Mouse (Mus musculus): ENCODE data around the gene Enox1. TPM values are rescaled to one million over a fixed set of nuclear protein-coding genes. Genes with fewer than 3 reads are reported as not detected.

Enox1 gene
- polyA plus RNA-seq, 1 experiment from 2014 or later: 8.0 TPM

DNA sequence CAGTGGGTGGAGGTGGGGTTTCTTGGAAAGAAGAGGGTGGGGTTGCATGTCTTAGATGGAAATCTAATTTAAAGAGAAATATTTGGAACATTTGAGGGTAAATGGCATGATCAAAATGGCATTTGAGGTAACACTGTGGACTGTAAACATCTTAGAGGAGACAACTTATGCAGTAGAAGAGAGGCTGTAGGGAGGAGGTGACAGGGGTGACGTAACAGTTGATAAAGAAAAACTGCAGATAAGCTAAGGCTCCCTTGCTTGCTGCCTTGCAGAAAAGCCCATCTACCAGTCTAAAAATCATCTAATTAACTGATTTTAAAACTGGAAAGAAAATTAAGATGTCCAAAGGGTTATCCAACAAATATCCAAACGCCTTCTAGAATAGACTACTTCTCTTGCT is 123.9 kb downstream of the Enox1 start:
- WGBS: 91% methylated on average over 2 of the region's 2 CpGs
- Histone ChIP-seq H3K27ac (no peak overlapping the region), H3K4me2 (no peak overlapping the region), H3K9ac (no peak overlapping the region), H3K4me3 (replicated peaks) (no peak overlapping the region), H3K4me1 (peaks cover 8% of the 10 kb centered on the region; the same call in 1 of the 2 replicates), H3K36me3 (no peaks in the 10 kb centered on the region), H3K27me3 (no peaks in the 10 kb centered on the region), H3K9me3 (replicated peaks) (no peaks in the 10 kb centered on the region)
- ATAC-seq (replicated peaks; ENCODE audit: low FRiP score): no peak

DNA sequence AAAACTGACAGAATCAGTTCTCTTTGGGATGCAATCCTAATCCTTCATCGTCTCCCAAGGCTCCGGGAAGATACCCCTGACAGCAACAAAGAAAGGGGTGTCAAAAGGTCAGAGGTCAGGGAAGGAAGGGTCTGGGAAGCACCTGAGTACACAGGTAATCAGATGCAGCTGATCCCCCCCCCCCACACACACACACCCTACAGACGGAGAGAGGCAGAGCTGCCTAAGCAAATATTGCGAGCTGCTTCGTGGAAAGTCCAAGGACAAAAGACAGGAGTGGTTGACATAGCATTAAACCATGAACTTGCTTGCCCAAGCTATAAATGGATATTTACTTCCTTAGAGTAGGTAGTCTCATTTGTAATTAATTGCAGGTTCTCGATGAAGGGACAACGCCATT is 124.3 kb downstream of the Enox1 start:
- no peak for ATAC-seq (replicated peaks; ENCODE audit: low FRiP score)
- Histone ChIP-seq H3K27ac (no peak overlapping the region), H3K9me3 (replicated peaks) (no peaks in the 10 kb centered on the region), H3K4me2 (no peak overlapping the region), H3K4me1 (peaks cover 8% of the 10 kb centered on the region; the same call in 1 of the 2 replicates), H3K4me3 (replicated peaks) (no peak overlapping the region), H3K27me3 (no peaks in the 10 kb centered on the region), H3K36me3 (no peaks in the 10 kb centered on the region), H3K9ac (no peak overlapping the region)
- 59% methylated on average over 7 of the region's 7 CpGs for WGBS

DNA sequence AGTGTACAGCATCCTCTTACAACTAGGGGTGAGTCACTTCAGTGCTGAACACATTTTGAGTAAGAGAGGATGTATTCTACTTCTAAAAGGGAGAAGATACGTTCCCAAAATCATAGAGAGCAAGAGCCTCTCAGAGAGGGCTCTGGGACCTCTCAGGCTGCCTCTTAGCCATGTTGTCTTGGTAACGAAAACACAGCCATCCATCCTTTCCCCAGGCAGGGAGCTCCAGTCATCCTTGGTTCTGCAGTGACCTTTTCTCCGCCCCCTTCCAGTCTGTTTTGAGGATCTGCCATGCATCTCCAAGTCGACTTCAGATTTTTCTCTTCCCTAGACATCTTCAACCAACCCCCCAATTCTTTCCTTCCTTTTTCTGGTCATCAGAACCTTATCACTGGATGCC is 127.4 kb downstream of the Enox1 start:
- no peaks in the 10 kb centered on the region for H3K36me3 ChIP-seq
- H3K9ac ChIP-seq: no peak overlapping the region
- WGBS: 69% methylated on average over 4 of the region's 4 CpGs
- H3K4me3 ChIP-seq (replicated peaks): no peak overlapping the region
- no peak overlapping the region for H3K4me2 ChIP-seq
- H3K9me3 ChIP-seq (replicated peaks): no peaks in the 10 kb centered on the region
- H3K4me1 ChIP-seq: peaks cover 4% of the 10 kb centered on the region; the same call in 1 of the 2 replicates
- no peak overlapping the region for H3K27ac ChIP-seq
- ATAC-seq (replicated peaks; ENCODE audit: low FRiP score): no peak
- H3K27me3 ChIP-seq: no peaks in the 10 kb centered on the region

DNA sequence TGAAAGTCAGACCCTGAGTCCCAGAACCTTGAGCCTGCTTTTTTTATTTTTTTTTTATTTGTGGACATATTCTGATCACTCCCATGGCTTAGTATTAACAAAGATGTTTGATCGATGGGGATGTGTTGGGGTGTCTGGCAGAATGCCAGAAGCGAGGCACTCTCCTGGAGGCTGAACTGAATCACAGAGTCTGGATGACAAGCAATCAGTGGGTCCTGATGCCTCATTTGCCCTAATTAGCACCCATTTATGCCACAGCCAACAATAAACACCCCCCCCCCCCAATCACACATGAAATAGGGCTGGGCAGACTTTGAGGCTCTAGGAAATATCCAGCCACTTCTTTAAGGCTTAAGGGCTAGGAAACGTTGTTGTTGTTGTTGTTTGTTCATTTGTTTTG is 128.9 kb downstream of the Enox1 start:
- H3K9ac ChIP-seq: no peak overlapping the region
- no peaks in the 10 kb centered on the region for H3K4me1 ChIP-seq
- 87% methylated on average over 3 of the region's 3 CpGs for WGBS
- no peak for ATAC-seq (replicated peaks; ENCODE audit: low FRiP score)
- no peak overlapping the region for H3K4me3 ChIP-seq (replicated peaks)
- no peak overlapping the region for H3K4me2 ChIP-seq
- H3K36me3 ChIP-seq: no peaks in the 10 kb centered on the region
- no peak overlapping the region for H3K27ac ChIP-seq
- no peaks in the 10 kb centered on the region for H3K27me3 ChIP-seq
- H3K9me3 ChIP-seq (replicated peaks): no peaks in the 10 kb centered on the region

DNA sequence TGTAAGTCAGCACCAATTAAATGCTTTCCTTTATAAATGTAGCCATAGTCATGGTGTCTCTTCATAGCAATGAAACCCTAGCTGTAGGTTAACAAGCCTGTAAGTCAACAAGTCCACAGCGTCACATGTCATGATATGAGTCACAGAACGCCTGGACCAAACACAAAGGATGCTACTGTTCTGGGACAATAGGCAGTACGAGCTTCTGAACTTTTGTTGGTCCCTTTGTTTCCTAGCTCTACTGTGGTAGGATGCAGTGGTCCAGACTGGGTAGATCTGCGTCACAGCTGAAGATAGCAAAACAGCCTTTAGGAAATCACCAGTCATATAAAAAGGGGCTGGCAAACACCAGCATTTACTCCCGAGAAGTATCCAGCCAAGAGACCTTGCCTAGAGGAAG is 135.2 kb downstream of the Enox1 start:
- H3K4me3 ChIP-seq (replicated peaks): no peak overlapping the region
- H3K9me3 ChIP-seq (replicated peaks): no peaks in the 10 kb centered on the region
- H3K4me1 ChIP-seq: no peaks in the 10 kb centered on the region
- H3K4me2 ChIP-seq: no peak overlapping the region
- no peak overlapping the region for H3K27ac ChIP-seq
- WGBS: 88% methylated on average over 5 of the region's 5 CpGs
- ATAC-seq (replicated peaks; ENCODE audit: low FRiP score): no peak
- H3K9ac ChIP-seq: no peak overlapping the region
- H3K27me3 ChIP-seq: no peaks in the 10 kb centered on the region
- no peaks in the 10 kb centered on the region for H3K36me3 ChIP-seq

DNA sequence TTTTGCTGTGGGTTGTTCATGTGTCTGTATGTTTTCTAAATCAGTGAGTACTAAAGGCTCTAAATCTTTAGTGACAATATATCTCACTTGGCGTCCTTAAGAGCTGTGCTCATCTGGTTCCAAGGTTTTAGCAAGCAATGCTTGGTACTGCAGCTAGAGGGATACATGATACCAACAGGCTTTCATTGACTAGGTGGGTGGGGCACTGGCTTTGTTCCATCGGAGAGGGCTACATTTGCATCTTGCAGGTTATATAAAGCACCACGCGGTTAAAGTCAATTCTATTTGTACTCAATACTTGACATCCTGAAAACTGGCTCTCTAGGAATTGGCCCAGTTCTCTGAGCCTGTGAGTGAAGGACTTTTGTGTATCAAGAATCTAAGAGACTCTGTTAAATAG is 140.5 kb downstream of the Enox1 start:
- WGBS: 63% methylated on average over 4 of the region's 4 CpGs
- Histone ChIP-seq H3K4me1 (no peaks in the 10 kb centered on the region), H3K27me3 (no peaks in the 10 kb centered on the region), H3K36me3 (no peaks in the 10 kb centered on the region), H3K9me3 (replicated peaks) (no peaks in the 10 kb centered on the region), H3K27ac (no peak overlapping the region), H3K4me3 (replicated peaks) (no peak overlapping the region), H3K9ac (no peak overlapping the region), H3K4me2 (no peak overlapping the region)
- no peak for ATAC-seq (replicated peaks; ENCODE audit: low FRiP score)

DNA sequence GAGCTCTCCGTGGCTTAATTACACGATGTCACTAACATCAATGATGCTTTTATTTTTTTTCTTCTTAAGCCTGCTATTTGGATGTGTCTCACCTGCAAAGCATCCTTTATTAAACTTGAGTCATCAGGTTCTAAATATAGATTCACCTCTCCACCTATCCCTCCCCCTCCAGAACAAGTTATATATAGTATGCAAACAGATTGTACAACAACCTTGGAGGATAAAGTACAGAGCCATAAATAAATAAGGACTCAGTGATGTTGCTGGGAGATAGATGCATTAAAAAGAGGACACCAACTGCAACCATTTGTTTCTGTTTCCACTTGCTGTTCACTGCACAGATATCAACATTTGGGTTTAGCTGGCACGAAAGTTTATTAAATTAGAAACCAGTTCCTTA is 141.8 kb downstream of the Enox1 start:
- 96% methylated on average over 3 of the region's 3 CpGs for WGBS
- no peak overlapping the region for H3K27ac ChIP-seq
- no peak for ATAC-seq (replicated peaks; ENCODE audit: low FRiP score)
- H3K36me3 ChIP-seq: no peaks in the 10 kb centered on the region
- no peak overlapping the region for H3K9ac ChIP-seq
- no peak overlapping the region for H3K4me3 ChIP-seq (replicated peaks)
- H3K27me3 ChIP-seq: no peaks in the 10 kb centered on the region
- H3K4me1 ChIP-seq: no peaks in the 10 kb centered on the region
- H3K9me3 ChIP-seq (replicated peaks): no peaks in the 10 kb centered on the region
- H3K4me2 ChIP-seq: no peak overlapping the region

DNA sequence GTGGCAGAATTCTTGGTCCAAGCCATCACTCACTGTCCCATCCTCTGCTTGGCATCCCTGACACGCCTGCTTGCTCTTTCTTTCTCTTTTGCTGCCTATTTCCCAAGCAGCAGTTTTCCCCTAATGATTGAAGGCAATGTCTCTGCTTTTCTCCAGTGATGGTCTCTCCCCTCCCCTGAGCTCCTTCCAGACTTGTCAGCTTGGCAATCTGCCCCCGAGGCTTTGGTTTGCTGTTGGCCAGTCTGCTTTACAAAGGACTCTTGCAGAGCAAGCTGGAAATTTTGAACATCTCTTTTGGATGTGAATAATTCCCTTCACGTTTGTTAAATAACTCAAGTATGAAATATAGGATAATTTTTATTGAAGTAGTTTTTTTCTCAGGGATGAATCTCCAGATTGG is 153.0 kb downstream of the Enox1 start:
- H3K9ac ChIP-seq: no peak overlapping the region
- ATAC-seq (replicated peaks; ENCODE audit: low FRiP score): no peak
- 0 out of 2 replicates have a peak, but pooled peaks cover 4% of the 10 kb centered on the region for H3K4me1 ChIP-seq
- H3K4me3 ChIP-seq (replicated peaks): no peak overlapping the region
- WGBS: 71% methylated on average over 3 of the region's 3 CpGs
- H3K4me2 ChIP-seq: no peak overlapping the region
- H3K36me3 ChIP-seq: no peaks in the 10 kb centered on the region
- no peak overlapping the region for H3K27ac ChIP-seq
- no peaks in the 10 kb centered on the region for H3K9me3 ChIP-seq (replicated peaks)
- no peaks in the 10 kb centered on the region for H3K27me3 ChIP-seq

DNA sequence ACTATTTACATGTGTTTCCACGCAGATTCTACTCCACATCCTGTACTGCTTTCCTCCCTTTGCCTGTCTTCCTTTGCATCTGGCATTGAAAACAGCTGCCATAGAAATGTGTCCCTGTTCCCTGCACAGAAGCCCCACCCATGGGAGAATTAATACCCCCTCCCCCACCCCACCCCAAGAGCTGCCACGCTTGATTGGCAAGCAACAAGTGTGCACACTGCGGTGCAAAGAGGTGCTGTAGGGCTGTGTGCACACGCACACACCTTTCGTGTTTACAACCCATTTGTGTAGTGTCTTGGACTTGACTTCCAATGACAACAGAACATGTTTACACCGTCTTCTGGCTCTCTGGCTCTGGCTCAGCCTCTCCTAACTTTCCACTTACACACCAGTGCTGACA is 154.9 kb downstream of the Enox1 start:
- no peak for ATAC-seq (replicated peaks; ENCODE audit: low FRiP score)
- no peaks in the 10 kb centered on the region for H3K27me3 ChIP-seq
- H3K4me3 ChIP-seq (replicated peaks): no peak overlapping the region
- WGBS: 76% methylated on average over 6 of the region's 6 CpGs
- no peak overlapping the region for H3K9ac ChIP-seq
- H3K9me3 ChIP-seq (replicated peaks): no peaks in the 10 kb centered on the region
- no peak overlapping the region for H3K27ac ChIP-seq
- H3K4me2 ChIP-seq: no peak overlapping the region
- no peaks in the 10 kb centered on the region for H3K36me3 ChIP-seq
- H3K4me1 ChIP-seq: 0 out of 2 replicates have a peak, but pooled peaks cover 4% of the 10 kb centered on the region

DNA sequence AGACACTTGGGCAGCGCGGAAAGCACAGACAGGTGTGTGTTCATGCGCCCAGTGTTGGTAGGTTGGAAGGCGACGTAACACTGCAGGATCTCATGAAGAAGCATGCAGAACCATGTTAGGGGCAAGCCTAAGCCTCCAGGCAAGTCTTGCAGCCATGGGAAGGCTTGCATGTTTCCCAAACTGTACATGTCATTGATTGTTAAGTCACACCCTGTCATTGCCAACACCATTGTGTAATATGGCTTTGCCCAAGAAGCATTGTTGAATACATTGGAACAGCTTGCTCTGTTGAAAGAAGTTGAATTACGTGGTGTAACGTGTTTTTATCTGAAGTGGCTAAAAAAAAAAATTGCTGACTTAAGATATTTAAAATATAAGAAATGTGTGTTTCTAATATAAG is 162.8 kb downstream of the Enox1 start:
- Histone ChIP-seq H3K36me3 (no peaks in the 10 kb centered on the region), H3K9me3 (replicated peaks) (no peaks in the 10 kb centered on the region), H3K4me1 (no peaks in the 10 kb centered on the region), H3K9ac (no peak overlapping the region), H3K4me2 (no peak overlapping the region), H3K27me3 (no peaks in the 10 kb centered on the region), H3K4me3 (replicated peaks) (no peak overlapping the region), H3K27ac (no peak overlapping the region)
- no peak for ATAC-seq (replicated peaks; ENCODE audit: low FRiP score)
- WGBS: 86% methylated on average over 7 of the region's 7 CpGs

DNA sequence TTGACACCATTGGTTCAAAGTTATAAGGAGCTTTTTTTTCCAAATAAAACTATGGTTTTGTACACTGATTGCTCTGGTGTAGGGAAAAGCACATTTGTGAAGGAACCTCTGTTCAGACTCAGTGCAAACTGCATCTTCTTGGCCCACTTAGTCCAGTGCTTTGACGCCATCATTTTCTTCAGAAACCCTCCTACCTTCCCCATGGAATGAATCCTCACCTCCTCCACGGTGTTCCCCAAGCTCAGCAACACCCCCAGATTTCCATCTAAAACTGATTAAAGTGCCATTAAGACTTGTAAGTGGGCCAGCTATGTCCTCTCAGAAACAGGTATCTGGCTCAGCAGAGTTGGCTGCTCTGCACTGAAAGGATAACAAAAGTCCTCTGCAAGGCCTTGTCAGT is 167.8 kb downstream of the Enox1 start:
- H3K4me1 ChIP-seq: no peaks in the 10 kb centered on the region
- H3K36me3 ChIP-seq: no peaks in the 10 kb centered on the region
- no peaks in the 10 kb centered on the region for H3K9me3 ChIP-seq (replicated peaks)
- no peak overlapping the region for H3K4me2 ChIP-seq
- H3K9ac ChIP-seq: no peak overlapping the region
- H3K4me3 ChIP-seq (replicated peaks): no peak overlapping the region
- no peak for ATAC-seq (replicated peaks; ENCODE audit: low FRiP score)
- 87% methylated on average over 2 of the region's 2 CpGs for WGBS
- H3K27me3 ChIP-seq: no peaks in the 10 kb centered on the region
- H3K27ac ChIP-seq: no peak overlapping the region

DNA sequence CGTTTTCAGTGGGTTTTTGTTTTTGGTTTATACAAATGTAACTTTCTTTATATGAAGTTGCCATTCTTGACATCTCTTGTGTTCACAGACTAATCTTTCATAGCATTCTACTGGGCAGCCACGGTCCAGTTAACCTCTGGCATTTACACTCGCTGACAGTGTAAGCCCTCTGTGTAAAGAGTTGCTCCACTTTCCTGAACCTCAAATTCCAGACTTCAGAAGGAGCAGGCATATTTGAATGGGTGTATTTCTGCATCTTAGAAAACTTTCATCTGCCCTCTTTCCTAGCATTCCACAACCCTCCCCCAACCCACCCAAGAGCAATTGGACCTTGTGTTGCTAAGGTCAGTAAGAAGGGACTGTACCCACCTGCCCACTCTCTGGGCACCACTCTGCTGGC is 171.1 kb downstream of the Enox1 start:
- no peak for ATAC-seq (replicated peaks; ENCODE audit: low FRiP score)
- Histone ChIP-seq H3K36me3 (no peaks in the 10 kb centered on the region), H3K27me3 (no peaks in the 10 kb centered on the region), H3K9me3 (replicated peaks) (no peaks in the 10 kb centered on the region), H3K4me2 (no peak overlapping the region), H3K4me3 (replicated peaks) (no peak overlapping the region), H3K9ac (no peak overlapping the region), H3K27ac (no peak overlapping the region), H3K4me1 (no peaks in the 10 kb centered on the region)
- WGBS: 63% methylated on average over 3 of the region's 3 CpGs

DNA sequence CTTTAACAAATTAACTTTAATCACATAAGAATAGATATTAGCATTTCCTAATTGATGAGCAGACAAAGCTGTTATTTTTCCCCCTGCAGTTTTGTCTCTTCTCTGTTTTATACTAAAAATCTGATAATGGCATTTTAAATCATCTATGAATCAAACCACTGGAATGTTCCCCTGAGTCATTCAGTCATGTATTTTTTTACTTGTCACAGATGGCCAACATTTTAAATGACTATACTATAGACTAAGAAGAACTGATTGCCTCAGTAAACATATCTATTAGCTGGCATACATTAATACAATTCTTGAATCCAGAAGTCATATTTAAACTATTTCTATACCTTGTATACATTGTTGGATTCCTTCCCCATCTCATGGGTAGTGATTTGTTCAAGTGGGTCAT is 173.2 kb downstream of the Enox1 start:
- no peak overlapping the region for H3K27ac ChIP-seq
- no peak overlapping the region for H3K4me3 ChIP-seq (replicated peaks)
- H3K27me3 ChIP-seq: no peaks in the 10 kb centered on the region
- no peak for ATAC-seq (replicated peaks; ENCODE audit: low FRiP score)
- H3K9me3 ChIP-seq (replicated peaks): no peaks in the 10 kb centered on the region
- H3K4me2 ChIP-seq: no peak overlapping the region
- no peaks in the 10 kb centered on the region for H3K4me1 ChIP-seq
- no peak overlapping the region for H3K9ac ChIP-seq
- H3K36me3 ChIP-seq: no peaks in the 10 kb centered on the region
